Mouse (Mus musculus) thymus, postnatal 4 days (tissue): Measurements from ENCODE around the gene Abca7.

Experiments used
- DNase-seq: peaks from one replicate; pipeline ENCODE4 v3.0.0; 2021

Abca7 gene

GRCm38 (mm10) chr10:79976071-79976721, 20.1 kb upstream of the Abca7 start:
- DNase-seq: no peak

GRCm38 (mm10) chr10:79976722-79977107, 19.6 kb upstream of the Abca7 start:
- no peak for DNase-seq

DNA sequence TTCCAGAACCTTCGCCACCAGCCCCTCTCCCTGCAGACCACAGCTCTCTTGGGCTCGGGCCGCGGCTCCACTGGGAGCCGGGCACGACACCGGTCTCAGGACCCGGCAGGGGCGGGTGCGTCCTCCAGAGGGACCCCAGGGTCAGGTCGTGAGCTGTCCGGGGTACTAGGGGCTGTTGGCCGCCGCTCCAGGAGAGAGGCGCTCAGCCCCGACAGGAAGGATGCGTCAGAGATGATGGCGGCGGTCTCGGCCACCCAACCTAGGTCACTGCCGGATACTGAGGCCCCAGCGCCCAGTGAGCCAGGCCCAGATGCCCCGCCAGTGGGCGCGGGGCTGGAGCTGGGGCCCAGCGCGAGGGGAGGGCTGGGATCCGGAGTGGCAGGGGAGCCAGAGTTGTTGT, 19.0 kb upstream of the Abca7 start:
- no peak for DNase-seq

DNA sequence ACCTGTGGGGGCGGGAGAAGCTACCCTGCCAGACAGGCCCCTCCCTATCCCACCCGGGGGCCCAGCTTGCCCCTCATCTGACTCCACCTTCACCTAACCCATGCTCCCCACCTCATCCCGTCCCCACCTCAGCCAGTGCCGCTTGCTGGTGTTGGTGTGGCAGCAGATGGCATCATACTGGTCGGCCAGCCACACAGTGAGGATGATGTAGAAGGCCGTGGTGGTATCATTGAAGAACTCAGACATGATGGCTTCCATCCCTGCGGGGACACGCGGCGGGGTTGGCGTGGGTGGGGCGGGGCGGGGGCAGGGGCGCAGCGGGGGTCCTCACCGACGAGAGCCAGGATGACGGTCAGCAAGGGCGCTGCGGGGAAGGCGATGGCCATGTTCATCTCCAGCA, 18.2 kb upstream of the Abca7 start:
- no peak for DNase-seq

GRCm38 (mm10) chr10:79979401-79980155, 16.7 kb upstream of the Abca7 start:
- peak; percentile 16 for DNase-seq

- no peak for DNase-seq
Observed at GRCm38 (mm10) chr10:79983205-79983604, 13.1 kb upstream of the Abca7 start.

GRCm38 (mm10) chr10:79983670-79984069, 12.6 kb upstream of the Abca7 start:
- DNase-seq: peak; percentile 86

DNA sequence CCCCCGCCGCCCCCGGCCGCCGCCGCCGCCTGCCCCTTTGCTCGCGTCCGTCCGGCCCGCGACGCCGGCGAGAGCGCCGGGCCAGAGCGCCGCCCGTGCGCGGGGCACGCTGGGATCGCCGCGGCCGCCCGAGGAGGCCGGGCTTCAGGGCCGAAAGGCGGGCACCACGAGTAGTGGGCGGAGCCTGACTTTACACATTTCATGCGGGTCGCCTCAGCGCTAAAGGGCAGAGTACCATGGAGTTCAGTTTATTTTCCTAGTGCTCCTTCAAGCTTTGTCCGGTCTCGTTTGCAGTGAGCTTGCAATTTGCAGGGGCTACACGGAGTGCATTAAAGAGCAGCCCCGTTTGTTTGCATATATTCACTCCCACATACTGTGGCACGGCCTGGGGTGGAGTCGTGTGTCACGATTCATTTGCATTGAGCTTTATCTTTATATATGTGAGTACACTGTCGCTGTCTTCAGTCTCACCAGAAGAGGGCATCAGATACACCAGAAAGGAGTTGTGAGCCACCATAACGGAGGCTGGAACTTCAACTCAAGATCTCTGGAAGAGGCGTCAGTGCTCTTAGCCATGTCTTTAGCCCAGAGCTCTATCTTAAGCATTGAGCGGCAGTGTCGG, 12.0 kb upstream of the Abca7 start, which contains the start of gene Tmem259:
TSS of gene Tmem259 (minus strand) at position 136 of the 622 bp plus-strand sequence.
- peak; percentile 91 for DNase-seq

- peak; percentile 94 for DNase-seq
Observed at GRCm38 (mm10) chr10:79984871-79985270, 11.4 kb upstream of the Abca7 start.

- DNase-seq: peak; percentile 81
Observed at GRCm38 (mm10) chr10:79985334-79986231, 10.7 kb upstream of the Abca7 start.

DNA sequence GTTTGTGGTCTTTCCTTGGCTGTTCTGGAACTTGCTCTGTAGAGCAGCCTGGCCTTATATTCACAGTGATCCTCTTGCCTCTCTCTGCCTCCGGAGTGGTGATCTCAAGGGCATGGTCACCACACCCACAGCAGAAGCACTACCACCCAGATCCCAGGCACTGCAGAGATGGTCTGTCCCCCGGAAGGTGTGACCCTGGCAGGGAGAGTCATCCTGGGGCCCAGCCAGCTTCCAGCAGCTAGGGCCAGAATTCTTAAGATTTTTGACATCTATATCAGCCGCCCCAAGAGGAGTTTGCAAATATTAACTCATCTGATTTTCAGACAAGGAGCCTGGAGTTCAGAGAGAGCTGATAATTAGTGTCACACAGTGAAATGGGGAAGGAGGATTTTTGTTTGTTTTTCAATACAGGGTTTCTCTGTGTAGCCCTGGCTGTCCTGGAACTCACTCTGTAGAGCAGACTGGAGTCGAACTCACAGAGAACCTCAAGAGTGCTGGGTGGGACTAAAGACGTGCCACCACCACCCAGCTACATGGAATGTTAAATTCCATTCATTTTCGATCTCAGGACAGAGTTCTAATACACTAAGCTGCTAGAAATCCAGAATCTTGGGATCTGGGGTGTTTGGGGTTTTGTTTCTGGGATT, 9.9 kb upstream of the Abca7 start:
- no peak for DNase-seq

DNA sequence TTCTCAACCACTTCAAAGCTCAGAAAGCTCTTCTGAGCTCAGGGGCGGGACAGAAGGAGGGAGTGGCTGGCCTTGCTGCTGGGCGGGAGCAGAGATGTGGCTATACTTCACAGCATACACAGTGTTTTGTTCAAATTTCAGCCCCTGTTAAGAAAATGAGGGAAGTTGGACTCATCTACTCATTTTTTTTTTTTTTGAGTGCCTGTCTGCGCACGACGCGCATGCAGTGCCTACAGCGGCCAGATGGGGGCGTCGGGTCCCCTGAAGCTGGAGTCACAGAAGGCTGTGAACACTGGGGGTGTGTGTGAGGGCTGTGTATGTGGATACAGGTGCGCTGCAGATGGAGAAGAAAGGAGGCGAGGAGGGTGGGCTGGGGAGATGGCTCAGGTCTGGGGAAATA, 9.3 kb upstream of the Abca7 start:
- DNase-seq: peak; percentile 97

DNA sequence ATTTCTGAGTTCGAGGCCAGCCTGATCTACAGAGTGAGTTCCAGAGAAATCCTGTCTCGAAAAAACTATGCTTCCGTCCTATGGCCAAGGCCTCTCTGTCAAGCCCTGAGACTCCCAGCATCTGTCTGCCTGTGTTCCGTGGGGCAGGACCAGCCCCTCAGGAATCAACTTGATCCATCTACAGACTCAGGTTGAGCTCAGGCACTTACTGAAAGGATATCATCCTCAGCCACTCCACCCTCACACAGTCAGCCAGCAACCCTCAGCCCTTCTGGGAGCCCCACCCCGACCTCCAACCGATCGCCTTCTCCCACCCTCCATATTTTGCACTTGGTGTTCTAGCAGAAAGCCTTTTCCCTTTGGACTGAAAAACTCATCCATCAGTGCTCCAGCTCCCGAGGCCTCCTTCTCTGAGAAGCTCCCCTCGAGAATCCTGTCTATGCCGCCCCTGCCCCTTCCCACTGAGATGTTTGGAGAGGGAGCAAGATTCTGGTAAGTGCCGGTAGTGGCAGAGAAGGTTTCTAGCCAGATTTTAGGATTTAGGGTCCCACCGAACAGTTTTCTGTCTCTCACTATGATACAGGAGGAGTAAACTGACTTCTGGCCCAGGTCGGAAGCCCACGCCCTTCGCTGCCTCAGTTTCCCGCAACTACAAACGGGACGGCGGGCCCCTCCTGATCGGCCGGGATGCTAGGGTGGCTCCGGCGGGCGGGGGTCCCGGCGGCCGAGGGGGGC, 8.4 kb upstream of the Abca7 start:
- DNase-seq: no peak

GRCm38 (mm10) chr10:79988506-79989271, 7.6 kb upstream of the Abca7 start, which contains the start of gene Cnn2:
Gene Cnn2 (plus strand): TSS chr10:79988584.
- peak; percentile 74 for DNase-seq

- DNase-seq: no peak
Observed at GRCm38 (mm10) chr10:79989272-79989786, 7.0 kb upstream of the Abca7 start.

DNA sequence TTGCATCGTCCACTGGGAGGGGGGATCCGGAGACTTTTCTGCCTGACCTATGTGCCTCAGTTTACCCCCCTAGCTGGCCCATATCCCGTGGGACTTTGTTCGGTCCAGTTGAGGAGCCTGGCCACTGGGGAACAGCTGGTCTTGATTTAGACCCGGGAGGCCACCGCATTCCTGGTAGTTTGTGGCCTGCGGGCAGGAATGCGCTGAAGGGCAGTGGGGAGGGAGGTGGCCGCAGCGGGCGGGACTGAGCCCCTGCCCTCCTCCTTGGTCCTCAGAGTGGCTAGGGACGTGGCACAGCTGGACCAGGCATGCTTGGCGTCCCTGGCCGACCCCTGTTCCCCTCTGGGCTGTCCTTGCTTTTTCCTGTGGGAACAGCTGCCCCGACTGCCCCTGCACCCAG, 6.4 kb upstream of the Abca7 start:
- DNase-seq: no peak

- DNase-seq: no peak
Observed at GRCm38 (mm10) chr10:79991099-79991498, 5.2 kb upstream of the Abca7 start.

DNA sequence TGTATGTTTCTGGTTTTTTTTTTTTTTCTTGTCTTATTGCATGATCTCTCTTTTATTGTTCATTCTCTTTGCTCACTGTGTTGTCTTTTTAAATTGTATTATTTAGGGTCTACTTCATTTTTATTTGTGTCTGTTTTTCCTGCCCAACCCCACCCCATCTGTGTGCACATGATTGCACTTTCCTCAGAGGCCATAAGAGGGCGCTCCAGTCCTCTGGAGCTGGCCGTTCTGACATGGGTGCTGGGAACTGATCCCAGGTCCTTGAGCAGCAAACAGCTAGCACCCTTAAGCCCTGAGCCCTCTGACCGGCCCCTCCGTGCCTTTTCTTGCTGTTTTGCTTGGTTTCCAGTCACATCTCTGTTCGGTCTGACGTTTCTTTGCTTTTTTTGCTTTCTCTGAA, 4.7 kb upstream of the Abca7 start:
- DNase-seq: no peak

DNA sequence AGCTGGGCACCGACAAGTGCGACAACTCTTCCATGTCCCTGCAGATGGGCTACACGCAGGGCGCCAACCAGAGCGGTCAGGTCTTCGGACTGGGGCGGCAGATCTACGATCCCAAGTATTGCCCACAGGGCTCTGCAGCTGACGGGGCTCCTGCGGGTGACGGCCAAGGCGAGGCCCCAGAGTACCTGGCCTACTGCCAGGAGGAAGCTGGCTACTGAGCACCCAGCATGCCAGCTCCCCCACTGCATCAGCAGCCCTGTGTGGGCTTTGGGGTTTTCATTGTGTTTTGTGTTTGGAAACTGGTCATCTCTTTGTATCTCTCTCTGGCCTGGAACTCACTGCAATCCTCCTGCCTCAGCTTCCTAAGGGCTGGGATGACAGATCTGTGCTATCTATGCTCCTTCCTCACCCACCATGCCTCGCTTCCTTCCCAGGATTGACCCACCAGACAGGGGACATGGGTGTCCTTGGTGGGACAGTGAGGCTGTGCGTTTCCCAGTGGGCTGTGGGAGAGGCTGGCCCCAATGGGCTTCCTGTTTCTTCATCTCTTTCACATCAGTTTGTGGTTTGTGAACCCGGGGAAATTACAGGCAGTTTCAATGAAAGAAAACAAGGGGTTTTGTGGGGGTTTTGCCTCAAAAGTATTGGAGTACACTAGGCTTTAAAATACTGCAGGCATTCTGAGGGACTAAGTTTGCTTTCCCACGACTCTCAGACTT, 1.7 kb upstream of the Abca7 start:
- peak; percentile 47 for DNase-seq

- DNase-seq: no peak
Observed at GRCm38 (mm10) chr10:79995636-79996035, 658 bp upstream of the Abca7 start.
